Mouse (Mus musculus): ENCODE measurements around the gene 1700056E22Rik.

The 1700056E22Rik gene

GRCm38 (mm10) chr1:184048675-184049418 lies 14.7 kb upstream of the 1700056E22Rik start:
- no peak for DNase-seq

DNA sequence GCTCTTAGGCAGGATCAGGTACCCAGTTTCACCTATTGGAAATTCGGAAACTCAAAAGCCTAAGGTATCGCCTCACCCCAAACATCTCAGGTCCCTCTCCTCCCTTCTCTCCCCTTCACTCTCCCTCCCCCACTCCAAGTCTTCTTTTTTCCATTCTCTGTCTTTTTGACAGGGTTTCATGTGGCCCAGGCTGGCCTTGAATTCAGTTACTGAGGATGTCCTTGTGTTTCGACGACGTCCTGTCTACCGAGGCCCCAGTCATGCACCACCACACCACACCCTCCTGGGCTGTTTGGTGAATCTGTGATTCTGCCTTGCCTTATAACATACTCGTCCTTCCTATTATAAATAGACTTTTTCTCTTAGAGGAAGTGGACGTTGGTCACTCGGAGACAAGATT lies 13.7 kb upstream of the 1700056E22Rik start:
- no peak for DNase-seq

DNA sequence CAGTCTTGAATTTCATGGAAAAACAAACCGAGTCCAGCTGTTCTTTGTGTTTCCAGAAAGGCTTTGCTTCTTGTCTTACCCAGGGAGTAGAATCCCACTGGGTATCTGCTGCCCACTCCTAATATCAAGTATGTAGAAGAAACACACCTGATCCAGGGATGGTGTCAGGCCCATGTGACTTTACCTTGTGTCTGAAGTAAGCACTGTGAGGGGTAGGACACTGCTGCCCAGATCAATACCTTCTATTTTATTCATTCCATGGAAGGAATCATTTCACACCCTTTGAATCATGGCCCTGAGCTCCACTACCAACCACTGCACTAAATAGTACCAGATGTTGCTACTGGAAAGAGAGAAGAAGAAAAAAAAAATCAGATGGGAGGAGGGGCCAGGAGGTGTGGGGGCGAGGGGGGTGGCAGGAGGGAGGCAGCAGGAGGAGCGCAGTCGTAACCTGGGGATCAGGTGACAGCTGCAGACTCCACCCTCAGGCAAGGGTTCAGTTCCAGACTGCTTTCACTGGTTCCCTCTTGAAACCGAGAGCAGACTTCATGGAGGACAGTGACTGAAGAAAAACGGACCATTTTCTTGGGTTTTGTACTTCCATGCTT lies 12.1 kb upstream of the 1700056E22Rik start:
- no peak for DNase-seq

DNA sequence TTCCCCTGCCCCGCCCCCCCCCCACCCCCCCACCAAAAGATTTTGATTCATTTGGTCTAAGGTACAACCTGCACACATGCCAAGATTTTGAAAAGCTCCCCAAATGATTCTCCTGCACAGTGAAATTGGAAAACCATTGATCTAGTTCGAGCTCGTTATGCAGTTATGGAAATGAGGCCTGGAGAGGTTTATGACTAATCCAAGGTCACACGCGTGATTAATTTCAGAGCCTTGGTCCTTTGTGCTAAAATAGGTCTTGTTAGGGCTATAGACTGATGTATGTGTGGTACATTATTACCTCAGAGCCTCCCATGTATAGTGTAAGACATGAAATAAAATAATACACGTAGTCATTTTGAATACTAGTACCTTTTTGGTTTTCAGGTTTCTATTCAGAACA lies 9.3 kb upstream of the 1700056E22Rik start:
- DNase-seq: no peak

- no peak for DNase-seq
Measured at GRCm38 (mm10) chr1:184042745-184043144, 8.6 kb upstream of the 1700056E22Rik start.

- DNase-seq: no peak
Measured at GRCm38 (mm10) chr1:184041778-184042573, 7.9 kb upstream of the 1700056E22Rik start.

GRCm38 (mm10) chr1:184040906-184041305 lies 6.8 kb upstream of the 1700056E22Rik start:
- no peak for DNase-seq

GRCm38 (mm10) chr1:184040181-184040580 lies 6.1 kb upstream of the 1700056E22Rik start:
- DNase-seq: no peak

- DNase-seq: no peak
Measured at GRCm38 (mm10) chr1:184039301-184039700, 5.2 kb upstream of the 1700056E22Rik start.

GRCm38 (mm10) chr1:184037802-184038201 lies 3.7 kb upstream of the 1700056E22Rik start:
- no peak for DNase-seq

GRCm38 (mm10) chr1:184035346-184035903 lies 1.3 kb upstream of the 1700056E22Rik start:
- peak; percentile 30 to 48 for DNase-seq

- peak; percentile 58 to 67 for DNase-seq
Measured at GRCm38 (mm10) chr1:184034741-184035181, 660 bp upstream of the 1700056E22Rik start.

DNA sequence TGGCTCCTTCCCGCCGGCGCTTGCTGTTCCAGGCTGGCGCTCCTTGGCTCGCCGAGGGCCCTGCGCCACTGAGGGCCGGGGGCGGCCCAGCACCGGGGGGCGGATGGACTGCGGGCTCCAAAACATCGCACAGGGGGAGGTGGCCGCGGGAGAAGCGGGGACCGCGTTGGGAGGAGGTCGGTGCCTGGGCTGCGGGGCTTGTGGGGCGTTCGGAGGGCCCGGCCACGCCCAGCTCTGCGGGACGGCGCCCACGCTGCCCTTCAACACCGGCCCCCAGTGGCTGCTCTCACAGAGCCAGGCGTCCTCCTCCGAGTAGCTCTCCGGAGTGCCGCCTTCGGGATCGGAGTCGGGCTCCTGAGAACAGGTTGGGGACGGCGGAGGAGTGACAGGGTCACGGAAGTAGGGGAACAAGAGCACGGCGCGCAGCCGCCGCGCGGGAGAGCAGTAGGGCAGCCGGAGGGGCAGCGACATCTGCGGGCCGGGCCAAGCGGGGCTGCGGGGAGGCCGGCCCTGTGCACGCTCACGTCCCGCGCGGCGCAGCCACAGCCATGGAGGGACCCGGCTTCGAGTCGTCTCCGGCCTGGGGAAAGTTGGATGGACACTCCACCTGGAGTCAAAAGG lies 601 bp downstream of the 1700056E22Rik start:
- DNase-seq: no peak

- DNase-seq: no peak
Measured at GRCm38 (mm10) chr1:184032682-184033389, 1.3 kb downstream of the 1700056E22Rik start.

- DNase-seq: no peak
Measured at GRCm38 (mm10) chr1:184030070-184030802, 3.9 kb downstream of the 1700056E22Rik start.

GRCm38 (mm10) chr1:184027039-184027438 lies 7.1 kb downstream of the 1700056E22Rik start:
- DNase-seq: no peak

DNA sequence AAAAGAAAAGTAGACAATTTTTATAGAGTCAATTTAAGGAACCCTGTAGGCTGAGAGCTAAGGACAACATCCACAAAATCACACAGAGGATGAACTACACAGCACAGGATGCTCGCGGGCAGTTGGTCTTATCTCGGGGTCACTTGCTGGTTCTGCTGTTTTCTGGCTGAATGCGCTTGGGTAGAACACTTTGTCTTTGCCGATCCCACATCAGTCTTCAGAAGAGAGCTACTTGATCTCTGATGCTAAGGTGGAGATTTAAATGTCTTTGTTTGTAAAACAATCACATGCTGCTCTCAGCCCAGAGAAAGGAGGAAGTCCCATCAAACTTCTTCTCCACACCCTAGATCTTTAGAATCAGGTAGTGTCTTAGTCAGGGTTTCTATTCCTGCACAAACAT lies 9.0 kb downstream of the 1700056E22Rik start:
- no peak for DNase-seq

GRCm38 (mm10) chr1:184024631-184025030 lies 9.5 kb downstream of the 1700056E22Rik start:
- no peak for DNase-seq

- no peak for DNase-seq
Measured at GRCm38 (mm10) chr1:184023971-184024370, 10.1 kb downstream of the 1700056E22Rik start.

DNA sequence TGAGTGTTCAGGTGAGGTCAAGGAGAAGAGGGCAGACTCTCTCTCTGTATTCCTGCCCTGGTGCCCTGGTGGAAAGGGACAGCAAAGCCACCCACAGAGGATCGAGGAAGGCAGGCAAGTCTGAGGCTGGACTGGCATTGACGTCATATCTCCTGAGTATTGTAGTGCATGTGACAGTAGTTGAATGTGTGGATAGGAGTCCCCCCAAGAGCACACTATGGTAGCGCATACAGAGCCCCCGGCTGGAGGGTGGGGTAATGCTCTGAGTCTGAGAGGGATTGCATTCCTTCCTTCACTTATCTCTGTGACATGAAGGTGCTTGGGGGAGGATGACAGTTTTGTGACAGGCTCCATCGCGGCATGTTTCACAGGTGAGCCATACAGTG lies 14.4 kb downstream of the 1700056E22Rik start:
- no peak for DNase-seq

GRCm38 (mm10) chr1:184019042-184019721 lies 14.9 kb downstream of the 1700056E22Rik start:
- no peak for DNase-seq

Measured in cerebellum, postnatal 14 days (tissue).